Mouse (Mus musculus) stomach, postnatal 0 days (tissue): Measurements from ENCODE around the gene Myl7.

Experiments used
- CTCF ChIP-seq: IDR thresholded peaks from 2 replicates; pipeline ENCODE4 v1.5.1; 2016; ENCODE audit warnings: antibody characterized with exemption, low read depth, mild to moderate bottlenecking, moderate library complexity
- EP300 ChIP-seq: optimal IDR thresholded peaks from 2 replicates; pipeline ENCODE3; 2016; ENCODE audit warnings: antibody characterized with exemption

GRCm38 (mm10) chr11:5914940-5915339, 16.4 kb upstream of the Myl7 start:
- no peak for TF ChIP-seq CTCF
- TF ChIP-seq EP300 = no peak
